Mouse (Mus musculus): ENCODE measurements around the gene Pip5k1b. TPM values are rescaled to one million over a fixed set of nuclear protein-coding genes. Genes with fewer than 3 reads are reported as not detected.

The Pip5k1b gene
- polyA plus RNA-seq, 2 experiments, result 0.83 to 1.4 TPM

GRCm38 (mm10) chr19:24280601-24281228, 275.0 kb downstream of the Pip5k1b start, which contains the start of gene Fxn:
Gene Fxn (minus strand): TSS chr19:24280605.
- peak; percentile 94 for ATAC-seq (ENCODE audit: low FRiP score, low read depth)
- H3K4me3 ChIP-seq (replicated peaks; ENCODE audit: low read length), result peak within 1 kb of the TSS; percentile 71

GRCm38 (mm10) chr19:24279706-24280600, 275.7 kb downstream of the Pip5k1b start:
- H3K36me3 ChIP-seq (ENCODE audit: control insufficient read depth, insufficient read depth, low read length), result peaks cover 6% of the 10 kb centered on the region
- under 1% methylated on average over 57 of the region's 78 CpGs for WGBS
- H3K9me3 ChIP-seq (ENCODE audit: control insufficient read depth, low read length), result no peaks in the 10 kb centered on the region
- ATAC-seq (ENCODE audit: low FRiP score, low read depth), result peak; percentile 72
- no peaks in the 10 kb centered on the region for H3K27me3 ChIP-seq (ENCODE audit: control insufficient read depth, insufficient read depth, low read length)
- H3K4me3 ChIP-seq (replicated peaks; ENCODE audit: low read length), result peak overlapping the region; percentile 71
- peak overlapping the region; percentile 93 for H3K4me2 ChIP-seq (replicated peaks; ENCODE audit: low read depth, low read length, severe bottlenecking)
- H3K27ac ChIP-seq (replicated peaks; ENCODE audit: low read depth, low read length), result peak overlapping the region; percentile 90
- H3K4me1 ChIP-seq (ENCODE audit: control insufficient read depth, insufficient read depth, low read length), result peaks cover 5% of the 10 kb centered on the region
- peak overlapping the region; percentile 83 for H3K9ac ChIP-seq (ENCODE audit: low read depth, low read length, severe bottlenecking)
- DNase-seq (ENCODE audit: low spot score), result peak; percentile 85
- TF ChIP-seq POLR2A (IDR thresholded peaks at IDR 0.05; ENCODE audit: borderline replicate concordance, extremely low read depth, insufficient read depth, insufficient read length), result peak; percentile 83; the same call in 1 of the 2 replicates

More at GRCm38 (mm10) chr19:24280601-24281228, 275.0 kb downstream of the Pip5k1b start, which contains the start of gene Fxn:
- Histone ChIP-seq H3K27me3 (ENCODE audit: control insufficient read depth, insufficient read depth, low read length) (no peaks in the 10 kb centered on the region), H3K4me1 (ENCODE audit: control insufficient read depth, insufficient read depth, low read length) (peaks cover 5% of the 10 kb centered on the region), H3K36me3 (ENCODE audit: control insufficient read depth, insufficient read depth, low read length) (peaks cover 5% of the 10 kb centered on the region), H3K9me3 (ENCODE audit: control insufficient read depth, low read length) (no peaks in the 10 kb centered on the region), H3K4me2 (replicated peaks; ENCODE audit: low read depth, low read length, severe bottlenecking) (peak within 1 kb of the TSS; percentile 93), H3K27ac (replicated peaks; ENCODE audit: low read depth, low read length) (peak within 1 kb of the TSS; percentile 90), H3K9ac (ENCODE audit: low read depth, low read length, severe bottlenecking) (peak within 1 kb of the TSS; percentile 83)
- DNase-seq (ENCODE audit: low spot score), result peak; percentile 89
- under 1% methylated on average over 13 of the region's 22 CpGs for WGBS
- TF ChIP-seq POLR2A (IDR thresholded peaks at IDR 0.05; ENCODE audit: borderline replicate concordance, extremely low read depth, insufficient read depth, insufficient read length), result no peak

GRCm38 (mm10) chr19:24278859-24279258, 276.8 kb downstream of the Pip5k1b start:
- no peak for TF ChIP-seq POLR2A (IDR thresholded peaks at IDR 0.05; ENCODE audit: borderline replicate concordance, extremely low read depth, insufficient read depth, insufficient read length)
- Histone ChIP-seq H3K27ac (replicated peaks; ENCODE audit: low read depth, low read length) (no peak overlapping the region), H3K4me2 (replicated peaks; ENCODE audit: low read depth, low read length, severe bottlenecking) (peak overlapping the region; percentile 93), H3K36me3 (ENCODE audit: control insufficient read depth, insufficient read depth, low read length) (peaks cover 9% of the 10 kb centered on the region), H3K4me1 (ENCODE audit: control insufficient read depth, insufficient read depth, low read length) (peaks cover 5% of the 10 kb centered on the region), H3K9me3 (ENCODE audit: control insufficient read depth, low read length) (no peaks in the 10 kb centered on the region), H3K27me3 (ENCODE audit: control insufficient read depth, insufficient read depth, low read length) (no peaks in the 10 kb centered on the region), H3K4me3 (replicated peaks; ENCODE audit: low read length) (peak overlapping the region; percentile 71; the same call in 1 of the 2 replicates), H3K9ac (ENCODE audit: low read depth, low read length, severe bottlenecking) (peak overlapping the region; percentile 83; the same call in 1 of the 2 replicates)
- ATAC-seq (ENCODE audit: low FRiP score, low read depth), result no peak
- DNase-seq (ENCODE audit: low spot score), result no peak
- WGBS, result 81% methylated on average over 15 of the region's 15 CpGs

GRCm38 (mm10) chr19:24274281-24274680, 281.4 kb downstream of the Pip5k1b start:
- H3K4me1 ChIP-seq (ENCODE audit: control insufficient read depth, insufficient read depth, low read length), result peaks cover 9% of the 10 kb centered on the region
- no peak for TF ChIP-seq POLR2A (IDR thresholded peaks at IDR 0.05; ENCODE audit: borderline replicate concordance, extremely low read depth, insufficient read depth, insufficient read length)

More at GRCm38 (mm10) chr19:24274281-24274680, 281.4 kb downstream of the Pip5k1b start:
- H3K4me2 ChIP-seq (replicated peaks; ENCODE audit: low read depth, low read length, severe bottlenecking), result no peak overlapping the region
- no peak overlapping the region for H3K9ac ChIP-seq (ENCODE audit: low read depth, low read length, severe bottlenecking)
- H3K27ac ChIP-seq (replicated peaks; ENCODE audit: low read depth, low read length), result no peak overlapping the region
- H3K4me3 ChIP-seq (replicated peaks; ENCODE audit: low read length), result no peak overlapping the region
- 82% methylated on average over 3 of the region's 3 CpGs for WGBS
- no peaks in the 10 kb centered on the region for H3K27me3 ChIP-seq (ENCODE audit: control insufficient read depth, insufficient read depth, low read length)
- peaks cover 9% of the 10 kb centered on the region for H3K36me3 ChIP-seq (ENCODE audit: control insufficient read depth, insufficient read depth, low read length)
- ATAC-seq (ENCODE audit: low FRiP score, low read depth), result no peak
- no peak for DNase-seq (ENCODE audit: low spot score)
- no peaks in the 10 kb centered on the region for H3K9me3 ChIP-seq (ENCODE audit: control insufficient read depth, low read length)

Data from limb, embryonic 14.5 days (tissue).